Mouse (Mus musculus): ENCODE data around the gene Tbc1d10a. TPM values are rescaled to one million over a fixed set of nuclear protein-coding genes. Genes with fewer than 3 reads are reported as not detected.
A peak's percentile ranks its signal among the peaks of the same experiment; 100 is the strongest.

Gene Tbc1d10a
- polyA plus RNA-seq, 1 experiment from 2014 or later, result 37.4 TPM

DNA sequence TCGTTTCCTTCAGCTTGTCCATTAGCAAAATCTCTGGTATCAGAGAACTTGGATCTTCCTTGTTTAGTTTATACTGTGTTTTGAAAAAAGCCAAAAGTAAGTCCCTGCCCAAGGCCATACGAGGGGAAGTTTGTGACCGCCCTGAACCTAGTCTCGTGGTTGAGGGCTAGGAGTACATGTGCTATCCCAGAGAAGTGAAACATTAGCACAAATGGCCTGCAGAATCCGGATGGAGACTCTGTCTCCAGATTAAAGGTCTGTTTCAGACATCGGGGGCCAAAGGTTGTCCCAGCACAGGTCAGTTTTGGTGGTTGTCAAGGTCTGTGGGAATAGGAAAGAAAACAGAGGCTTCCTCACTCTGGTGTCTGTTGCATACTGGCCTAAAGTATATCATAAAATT is 2.6 kb downstream of the Tbc1d10a start:
- H3K36me3 ChIP-seq, result no peaks in the 10 kb centered on the region
- DNase-seq (ENCODE audit: low spot score), result no peak
- H3K27ac ChIP-seq, result no peak overlapping the region
- no peaks in the 10 kb centered on the region for H3K9me3 ChIP-seq (replicated peaks)
- H3K27me3 ChIP-seq (ENCODE audit: low read depth, poor library complexity, severe bottlenecking), result 0 out of 2 replicates have a peak, but pooled peaks cover 6% of the 10 kb centered on the region
- H3K4me3 ChIP-seq, result no peak overlapping the region
- whole genome bisulfite sequencing, result 89% methylated on average over 6 of the region's 6 CpGs
- peaks cover 34% of the 10 kb centered on the region for H3K4me1 ChIP-seq

DNA sequence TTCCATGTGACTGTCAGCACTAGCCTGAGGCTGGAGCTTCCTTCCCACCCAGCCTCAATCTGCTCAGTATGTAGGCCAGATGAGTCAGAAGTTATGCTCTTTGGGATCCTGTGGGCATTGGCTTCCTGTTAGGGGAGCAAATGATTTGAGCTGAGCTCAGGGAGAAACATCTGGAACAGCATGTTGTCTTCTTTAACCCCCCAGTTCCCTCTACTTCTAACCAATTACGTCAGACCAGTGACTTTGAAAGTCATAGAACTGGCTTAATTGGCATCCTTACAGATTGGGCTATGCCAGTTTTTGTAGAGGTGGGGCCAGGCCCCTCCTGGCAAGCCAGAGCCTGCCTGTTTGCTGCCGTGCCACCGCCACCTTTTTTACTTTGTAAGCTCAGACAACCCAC is 4.1 kb downstream of the Tbc1d10a start:
- Histone ChIP-seq H3K36me3 (no peaks in the 10 kb centered on the region), H3K9me3 (replicated peaks) (no peaks in the 10 kb centered on the region), H3K27ac (no peak overlapping the region), H3K27me3 (ENCODE audit: low read depth, poor library complexity, severe bottlenecking) (0 out of 2 replicates have a peak, but pooled peaks cover 6% of the 10 kb centered on the region), H3K4me3 (no peak overlapping the region), H3K4me1 (peaks cover 34% of the 10 kb centered on the region)
- WGBS, result 67% methylated on average over 3 of the region's 3 CpGs
- no peak for DNase-seq (ENCODE audit: low spot score)

DNA sequence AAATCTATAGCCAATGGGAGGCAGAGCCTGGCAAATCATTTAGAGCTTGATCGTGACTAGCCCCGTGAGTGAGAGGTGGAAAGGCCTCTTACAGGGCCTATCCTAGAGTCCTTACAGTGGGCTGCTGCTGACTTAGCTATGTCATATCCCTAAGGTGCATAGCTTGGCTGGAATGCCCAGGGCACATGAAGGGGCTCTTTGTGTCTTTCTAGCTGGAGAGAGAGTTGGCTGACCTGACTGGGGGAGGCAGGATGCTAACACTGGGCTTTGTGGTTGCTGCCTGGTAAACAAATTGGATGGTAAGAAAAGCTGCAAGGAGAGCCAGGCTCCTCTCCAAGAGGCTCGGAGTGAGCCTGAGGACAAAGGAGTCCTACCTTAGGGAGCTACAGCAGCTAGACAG is 6.2 kb downstream of the Tbc1d10a start:
- no peaks in the 10 kb centered on the region for H3K36me3 ChIP-seq
- no peak for DNase-seq (ENCODE audit: low spot score)
- peak overlapping the region; percentile 42; the same call in 1 of the 2 replicates for H3K27ac ChIP-seq
- peaks cover 27% of the 10 kb centered on the region for H3K4me1 ChIP-seq
- no peaks in the 10 kb centered on the region for H3K9me3 ChIP-seq (replicated peaks)
- no peak overlapping the region for H3K4me3 ChIP-seq
- H3K27me3 ChIP-seq (ENCODE audit: low read depth, poor library complexity, severe bottlenecking), result 0 out of 2 replicates have a peak, but pooled peaks cover 1% of the 10 kb centered on the region
- WGBS, result 85% methylated on average over 3 of the region's 3 CpGs

DNA sequence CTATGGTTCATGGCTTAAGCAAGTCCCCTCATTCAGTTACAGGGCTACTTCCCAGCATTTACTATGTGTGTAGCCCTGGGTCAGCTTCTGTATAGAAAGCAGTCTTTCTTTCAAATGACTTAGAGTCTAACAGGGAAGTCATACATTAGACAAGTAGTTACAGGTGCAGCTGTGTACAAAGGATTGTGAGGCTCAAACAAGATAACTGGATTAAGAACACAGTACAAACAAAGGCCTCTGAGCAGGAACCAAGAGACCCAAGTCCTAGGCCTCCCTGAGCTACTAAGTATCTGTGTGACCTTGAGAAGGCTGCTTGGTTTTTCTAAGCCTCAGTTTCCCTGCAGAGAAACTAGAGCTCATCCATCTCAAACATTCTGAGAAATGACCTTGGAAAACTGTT is 6.8 kb downstream of the Tbc1d10a start:
- H3K4me1 ChIP-seq, result peaks cover 24% of the 10 kb centered on the region
- no peak for DNase-seq (ENCODE audit: low spot score)
- H3K27ac ChIP-seq, result no peak overlapping the region

DNA sequence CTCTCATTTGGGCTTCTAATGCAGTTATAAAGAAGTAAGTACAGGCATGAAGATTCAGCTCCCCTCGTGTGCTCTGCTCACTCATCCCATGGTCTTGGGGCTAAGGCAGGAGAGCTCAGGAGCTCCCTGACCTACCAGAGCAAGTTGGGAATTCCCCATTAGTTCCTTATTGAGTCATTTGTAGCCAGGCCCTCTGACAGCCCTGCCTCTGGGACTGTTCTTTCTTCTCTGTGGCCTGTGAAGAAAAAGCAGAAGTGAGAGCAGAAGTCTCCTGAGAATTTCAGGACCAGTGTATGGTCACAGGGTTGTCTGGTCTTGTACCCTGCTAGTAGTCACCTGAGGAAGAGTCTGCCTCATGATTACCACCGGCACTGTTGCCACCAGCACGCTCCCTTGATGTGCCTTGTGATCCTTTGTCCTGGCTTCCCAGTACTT is 9.0 kb downstream of the Tbc1d10a start:
- WGBS, result 88% methylated on average over 3 of the region's 3 CpGs
- peaks cover 18% of the 10 kb centered on the region for H3K4me1 ChIP-seq
- H3K27me3 ChIP-seq (ENCODE audit: low read depth, poor library complexity, severe bottlenecking), result no peaks in the 10 kb centered on the region
- H3K4me3 ChIP-seq, result no peak overlapping the region
- H3K9me3 ChIP-seq (replicated peaks), result no peaks in the 10 kb centered on the region
- no peak for DNase-seq (ENCODE audit: low spot score)
- H3K27ac ChIP-seq, result no peak overlapping the region
- no peaks in the 10 kb centered on the region for H3K36me3 ChIP-seq

More for the DNA sequence above, 6.8 kb downstream of the Tbc1d10a start:
- Histone ChIP-seq H3K27me3 (ENCODE audit: low read depth, poor library complexity, severe bottlenecking) (no peaks in the 10 kb centered on the region), H3K9me3 (replicated peaks) (no peaks in the 10 kb centered on the region), H3K4me3 (no peak overlapping the region), H3K36me3 (no peaks in the 10 kb centered on the region)

DNA sequence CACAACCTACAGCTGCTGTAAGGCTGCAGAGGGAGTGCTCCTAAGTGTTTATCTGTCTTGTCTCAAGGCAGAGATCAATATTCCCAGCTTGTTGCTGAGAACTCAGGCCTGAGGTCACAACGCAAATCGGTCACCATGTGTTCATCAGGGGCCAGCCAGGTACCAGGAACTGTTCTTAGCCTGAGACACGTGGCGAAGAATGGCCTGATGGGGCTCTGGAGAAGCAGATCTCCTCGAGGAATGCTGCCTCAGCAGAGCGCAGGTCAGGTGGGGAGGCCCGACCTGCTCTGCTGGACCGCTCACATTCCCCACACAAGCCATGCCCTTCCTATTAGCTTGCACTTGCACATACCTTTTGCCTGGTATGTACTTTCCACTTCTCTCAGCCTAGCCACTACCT is 10.0 kb downstream of the Tbc1d10a start:
- no peak for DNase-seq (ENCODE audit: low spot score)
- peaks cover 8% of the 10 kb centered on the region; the same call in 1 of the 2 replicates for H3K4me1 ChIP-seq
- WGBS, result 69% methylated on average over 8 of the region's 8 CpGs
- no peaks in the 10 kb centered on the region for H3K9me3 ChIP-seq (replicated peaks)
- H3K27me3 ChIP-seq (ENCODE audit: low read depth, poor library complexity, severe bottlenecking), result no peaks in the 10 kb centered on the region
- no peak overlapping the region for H3K27ac ChIP-seq
- H3K4me3 ChIP-seq, result no peak overlapping the region
- no peaks in the 10 kb centered on the region for H3K36me3 ChIP-seq

DNA sequence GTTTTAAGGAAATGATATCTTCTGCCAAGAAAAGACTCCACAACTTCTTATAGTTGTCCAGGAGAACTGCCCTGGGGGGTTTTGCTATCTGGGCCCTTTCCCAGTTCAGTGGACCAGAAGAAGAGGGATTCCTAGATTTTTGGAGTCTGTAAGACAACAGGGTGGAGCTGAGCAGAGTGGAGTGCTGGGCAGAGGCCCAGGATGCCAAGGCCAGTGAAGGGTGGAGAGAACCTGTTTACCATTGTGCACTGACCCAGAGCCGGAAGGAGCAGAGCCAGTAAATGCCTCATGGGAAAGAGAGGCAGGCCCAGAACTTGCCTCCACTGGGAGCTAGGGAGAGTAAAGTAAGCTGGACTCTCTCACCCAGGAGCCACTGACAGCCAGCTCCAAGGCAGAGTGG is 11.1 kb downstream of the Tbc1d10a start:
- WGBS, result 86% methylated on average over 1 of the region's 1 CpGs
- no peaks in the 10 kb centered on the region for H3K9me3 ChIP-seq (replicated peaks)
- no peaks in the 10 kb centered on the region for H3K27me3 ChIP-seq (ENCODE audit: low read depth, poor library complexity, severe bottlenecking)
- H3K36me3 ChIP-seq, result no peaks in the 10 kb centered on the region
- H3K4me3 ChIP-seq, result no peak overlapping the region
- no peaks in the 10 kb centered on the region for H3K4me1 ChIP-seq
- DNase-seq (ENCODE audit: low spot score), result no peak
- no peak overlapping the region for H3K27ac ChIP-seq

DNA sequence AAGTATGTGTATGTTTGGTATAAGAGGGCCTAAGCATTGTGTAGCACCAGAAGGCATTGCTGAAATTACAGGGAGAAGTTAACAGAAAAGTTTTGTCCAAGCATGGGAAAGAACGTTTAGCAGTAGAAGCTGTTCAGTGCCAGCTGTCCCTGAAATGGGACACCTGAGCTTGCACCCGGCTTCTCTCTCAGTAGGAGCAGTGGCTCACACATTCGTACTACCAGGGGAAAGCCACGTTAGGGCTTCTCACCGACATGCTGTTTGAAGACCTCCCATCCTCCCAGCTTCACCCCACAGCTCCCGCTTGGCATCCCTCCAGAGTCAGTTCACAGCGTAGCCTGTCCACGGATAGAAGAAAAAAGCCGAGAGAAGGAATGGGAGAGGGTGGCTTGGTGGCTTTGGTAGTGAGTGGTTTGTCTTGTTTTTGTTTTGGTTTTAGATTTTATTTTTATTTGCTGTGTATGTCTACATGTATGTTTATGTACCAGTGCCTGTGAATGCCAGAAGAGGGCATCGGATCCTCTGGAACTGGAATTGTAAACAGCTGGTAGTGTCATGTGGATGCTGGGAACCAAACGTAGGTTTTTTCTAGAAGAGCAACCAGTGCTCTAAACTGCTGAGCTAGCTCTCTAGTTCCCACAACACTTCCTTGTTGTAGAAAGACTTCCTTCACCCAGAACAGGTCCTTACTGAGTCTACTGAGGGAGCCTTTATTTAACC is 15.6 kb downstream of the Tbc1d10a start:
- Histone ChIP-seq H3K9me3 (replicated peaks) (no peaks in the 10 kb centered on the region), H3K27me3 (ENCODE audit: low read depth, poor library complexity, severe bottlenecking) (no peaks in the 10 kb centered on the region), H3K4me3 (no peak overlapping the region), H3K36me3 (peaks cover 13% of the 10 kb centered on the region), H3K4me1 (no peaks in the 10 kb centered on the region), H3K27ac (no peak overlapping the region)
- WGBS, result 78% methylated on average over 11 of the region's 11 CpGs
- DNase-seq (ENCODE audit: low spot score), result no peak

DNA sequence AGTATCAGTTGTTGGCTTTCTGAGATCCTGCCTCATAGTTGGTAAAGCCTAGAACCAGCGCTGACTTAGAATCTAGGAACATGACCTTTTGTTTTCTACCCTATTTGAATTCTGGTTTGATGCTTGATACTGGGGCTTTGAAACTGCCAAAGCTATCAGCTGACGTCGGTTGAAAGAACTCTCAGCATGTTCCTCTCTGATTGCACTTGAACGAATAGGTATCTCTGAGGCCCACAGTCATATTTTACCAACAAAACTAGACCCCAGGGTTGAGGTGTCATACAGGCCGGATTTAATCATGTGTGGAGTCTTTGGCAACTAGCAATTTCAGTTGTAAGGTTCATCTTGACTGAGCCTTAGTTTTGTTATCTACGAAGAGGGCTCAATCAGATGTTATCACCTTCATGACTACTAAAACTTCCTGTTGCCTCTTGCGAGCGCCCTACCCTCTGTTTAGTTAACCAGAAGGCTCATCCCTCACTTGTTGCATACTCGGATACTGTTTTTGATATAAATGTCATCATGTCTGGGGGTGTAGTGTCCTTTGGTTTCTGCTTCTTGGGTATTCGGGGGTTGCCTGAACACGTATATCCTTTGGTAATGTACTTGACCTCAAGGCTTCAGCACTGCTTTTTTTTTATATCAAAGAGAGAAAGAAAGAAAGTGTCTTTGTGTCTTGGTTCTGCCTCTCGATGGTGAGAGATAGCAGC is 16.6 kb downstream of the Tbc1d10a start:
- no peaks in the 10 kb centered on the region for H3K4me1 ChIP-seq
- H3K9me3 ChIP-seq (replicated peaks), result no peaks in the 10 kb centered on the region
- H3K27me3 ChIP-seq (ENCODE audit: low read depth, poor library complexity, severe bottlenecking), result no peaks in the 10 kb centered on the region
- WGBS, result 88% methylated on average over 12 of the region's 12 CpGs
- DNase-seq (ENCODE audit: low spot score), result no peak
- no peak overlapping the region for H3K4me3 ChIP-seq
- peaks cover 23% of the 10 kb centered on the region for H3K36me3 ChIP-seq
- no peak overlapping the region for H3K27ac ChIP-seq

DNA sequence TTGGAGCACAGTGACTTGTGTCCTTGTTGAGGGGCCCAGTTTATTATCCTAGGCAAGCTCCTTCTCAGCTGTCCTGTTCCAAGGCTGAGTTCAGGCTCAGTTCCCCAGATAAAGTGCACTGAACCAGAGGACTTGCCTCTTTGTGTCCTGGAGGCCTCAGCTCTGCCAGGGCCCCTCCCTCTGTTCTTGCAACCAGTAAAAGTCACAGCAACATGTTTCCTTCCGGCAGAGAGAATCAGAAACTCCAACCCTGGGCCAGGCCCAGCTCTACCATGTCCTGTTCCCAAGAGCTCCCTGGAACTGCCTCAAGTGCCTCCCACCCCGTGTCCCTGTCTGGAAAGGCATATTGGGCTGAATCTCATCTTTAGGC is 17.1 kb downstream of the Tbc1d10a start:
- H3K9me3 ChIP-seq (replicated peaks), result no peaks in the 10 kb centered on the region
- WGBS, result 68% methylated on average over 2 of the region's 2 CpGs
- H3K36me3 ChIP-seq, result peaks cover 27% of the 10 kb centered on the region
- H3K27ac ChIP-seq, result no peak overlapping the region
- no peak for DNase-seq (ENCODE audit: low spot score)
- no peaks in the 10 kb centered on the region for H3K4me1 ChIP-seq
- no peak overlapping the region for H3K4me3 ChIP-seq
- no peaks in the 10 kb centered on the region for H3K27me3 ChIP-seq (ENCODE audit: low read depth, poor library complexity, severe bottlenecking)

DNA sequence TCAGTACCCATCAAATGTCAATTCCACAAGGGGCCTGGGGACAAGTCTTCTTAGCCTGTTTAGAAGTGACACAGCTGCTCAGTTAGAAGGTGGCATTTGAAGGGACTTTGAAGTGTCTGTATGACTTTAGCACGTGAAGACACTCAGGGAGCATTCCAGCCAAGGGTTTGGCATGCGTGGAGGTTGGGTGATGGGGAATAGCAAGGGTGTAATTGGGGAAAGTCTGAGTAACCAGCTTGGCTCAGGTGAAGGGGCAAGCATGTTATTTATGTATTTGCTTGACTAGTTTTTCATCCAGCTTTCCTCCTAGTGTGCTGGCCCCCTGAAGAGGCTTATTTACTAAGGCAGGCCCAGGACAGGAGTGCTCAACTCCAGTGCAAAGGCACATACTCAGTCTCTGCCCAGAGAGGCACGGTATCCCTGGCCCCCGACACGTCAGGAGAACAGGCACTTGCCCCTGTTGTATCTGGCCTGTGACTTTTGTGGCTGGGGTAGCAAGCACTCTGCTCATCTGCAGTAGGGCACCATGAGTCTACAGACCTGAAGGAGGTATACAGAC is 18.6 kb downstream of the Tbc1d10a start:
- H3K4me3 ChIP-seq, result no peak overlapping the region
- 87% methylated on average over 5 of the region's 5 CpGs for WGBS
- H3K36me3 ChIP-seq, result peaks cover 38% of the 10 kb centered on the region
- no peaks in the 10 kb centered on the region for H3K9me3 ChIP-seq (replicated peaks)
- no peak for DNase-seq (ENCODE audit: low spot score)
- H3K4me1 ChIP-seq, result no peaks in the 10 kb centered on the region
- H3K27me3 ChIP-seq (ENCODE audit: low read depth, poor library complexity, severe bottlenecking), result no peaks in the 10 kb centered on the region
- no peak overlapping the region for H3K27ac ChIP-seq

DNA sequence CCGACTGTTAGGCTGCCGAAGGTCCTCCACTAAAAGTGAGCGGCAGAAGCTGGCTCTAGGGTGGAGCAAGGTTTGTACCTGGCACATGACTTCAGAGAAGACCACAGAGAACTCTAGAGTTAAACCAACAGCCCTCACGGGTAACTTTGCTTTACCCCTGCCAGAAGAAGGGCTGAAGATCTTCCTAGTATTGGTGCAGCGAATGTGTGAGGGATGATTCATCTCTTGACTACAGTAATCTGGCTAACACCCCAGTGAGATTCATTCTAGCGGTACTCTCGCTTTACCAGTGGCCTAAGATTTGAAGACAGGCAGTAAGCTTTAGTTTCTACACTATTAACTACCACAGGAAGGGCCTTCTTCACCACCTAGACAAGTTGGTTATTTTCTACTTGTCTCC is 19.4 kb downstream of the Tbc1d10a start:
- WGBS, result 89% methylated on average over 7 of the region's 7 CpGs
- Histone ChIP-seq H3K27me3 (ENCODE audit: low read depth, poor library complexity, severe bottlenecking) (no peaks in the 10 kb centered on the region), H3K36me3 (peaks cover 44% of the 10 kb centered on the region), H3K9me3 (replicated peaks) (no peaks in the 10 kb centered on the region), H3K4me1 (no peaks in the 10 kb centered on the region), H3K4me3 (no peak overlapping the region), H3K27ac (no peak overlapping the region)
- no peak for DNase-seq (ENCODE audit: low spot score)

DNA sequence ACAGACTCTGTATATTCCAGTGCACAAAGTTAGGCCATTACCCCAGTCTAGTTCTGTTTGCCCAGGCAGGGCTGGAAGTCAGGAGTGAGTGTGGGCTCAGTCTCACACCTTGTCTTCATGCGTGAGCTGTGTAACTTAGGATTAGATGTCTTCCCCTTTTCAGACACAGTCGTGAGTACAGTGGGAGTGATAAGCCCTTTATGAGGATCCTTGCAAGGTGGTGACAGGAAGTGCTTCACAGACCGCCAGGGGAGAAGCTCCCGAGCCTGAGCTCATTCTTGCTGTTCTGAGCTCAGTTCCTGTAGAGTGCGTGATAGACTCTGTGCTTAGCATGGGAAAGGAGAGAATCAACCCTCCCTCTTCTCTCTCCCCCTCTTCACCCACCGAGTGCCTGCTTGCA is 20.0 kb downstream of the Tbc1d10a start:
- Histone ChIP-seq H3K27me3 (ENCODE audit: low read depth, poor library complexity, severe bottlenecking) (no peaks in the 10 kb centered on the region), H3K4me3 (no peak overlapping the region), H3K27ac (no peak overlapping the region), H3K9me3 (replicated peaks) (no peaks in the 10 kb centered on the region), H3K36me3 (peaks cover 48% of the 10 kb centered on the region), H3K4me1 (no peaks in the 10 kb centered on the region)
- DNase-seq (ENCODE audit: low spot score), result no peak
- WGBS, result 80% methylated on average over 6 of the region's 6 CpGs
